Mouse (Mus musculus) neural tube, embryonic 10.5 days (tissue): ENCODE results near the gene Ppfibp1.

Source experiments
- DNase-seq: peaks from one replicate; pipeline ENCODE4 v3.0.0-alpha.2; 2017; ENCODE audit warnings: low spot score; ENCODE audit errors: extremely low spot score

The Ppfibp1 gene

GRCm38 (mm10) chr6:146955896-146956295, 67.6 kb downstream of the Ppfibp1 start:
- DNase-seq = no peak

GRCm38 (mm10) chr6:146956961-146957360, 68.7 kb downstream of the Ppfibp1 start:
- DNase-seq = no peak

GRCm38 (mm10) chr6:146958694-146959093, 70.4 kb downstream of the Ppfibp1 start:
- DNase-seq = no peak

GRCm38 (mm10) chr6:146959908-146960680, 71.8 kb downstream of the Ppfibp1 start:
- no peak for DNase-seq

- DNase-seq = no peak
Observed at GRCm38 (mm10) chr6:146960956-146961355, 72.7 kb downstream of the Ppfibp1 start.

GRCm38 (mm10) chr6:146961832-146962481, 73.7 kb downstream of the Ppfibp1 start:
- no peak for DNase-seq

GRCm38 (mm10) chr6:146963396-146964150, 75.3 kb downstream of the Ppfibp1 start:
- no peak for DNase-seq

GRCm38 (mm10) chr6:146965139-146965772, 77.0 kb downstream of the Ppfibp1 start:
- no peak for DNase-seq

- DNase-seq = no peak
Observed at GRCm38 (mm10) chr6:146966446-146967019, 78.2 kb downstream of the Ppfibp1 start.

GRCm38 (mm10) chr6:146967836-146968235, 79.5 kb downstream of the Ppfibp1 start:
- no peak for DNase-seq

GRCm38 (mm10) chr6:146970811-146971210, 82.5 kb downstream of the Ppfibp1 start:
- DNase-seq = no peak

- DNase-seq = no peak
Observed at GRCm38 (mm10) chr6:146971366-146971765, 83.1 kb downstream of the Ppfibp1 start.

- no peak for DNase-seq
Observed at GRCm38 (mm10) chr6:146972009-146972408, 83.7 kb downstream of the Ppfibp1 start.

GRCm38 (mm10) chr6:146972740-146973139, 84.5 kb downstream of the Ppfibp1 start:
- DNase-seq = no peak

GRCm38 (mm10) chr6:146973406-146973805, 85.1 kb downstream of the Ppfibp1 start:
- no peak for DNase-seq

GRCm38 (mm10) chr6:146973830-146974229, 85.5 kb downstream of the Ppfibp1 start:
- DNase-seq = no peak

GRCm38 (mm10) chr6:146976446-146976845, 88.2 kb downstream of the Ppfibp1 start:
- DNase-seq = no peak

- no peak for DNase-seq
Observed at GRCm38 (mm10) chr6:146978691-146979114, 90.4 kb downstream of the Ppfibp1 start.

- no peak for DNase-seq
Observed at GRCm38 (mm10) chr6:146979115-146979744, 90.9 kb downstream of the Ppfibp1 start.

- DNase-seq = no peak
Observed at GRCm38 (mm10) chr6:146979953-146980352, 91.7 kb downstream of the Ppfibp1 start.
